Mouse (Mus musculus): ENCODE measurements around the gene Blnk. TPM values are rescaled to one million over a fixed set of nuclear protein-coding genes. Genes with fewer than 3 reads are reported as not detected.
A peak's percentile ranks its signal among the peaks of the same experiment; 100 is the strongest.

Blnk gene
- polyA plus RNA-seq, 1 experiment from 2014 or later: 4.9 TPM

DNA sequence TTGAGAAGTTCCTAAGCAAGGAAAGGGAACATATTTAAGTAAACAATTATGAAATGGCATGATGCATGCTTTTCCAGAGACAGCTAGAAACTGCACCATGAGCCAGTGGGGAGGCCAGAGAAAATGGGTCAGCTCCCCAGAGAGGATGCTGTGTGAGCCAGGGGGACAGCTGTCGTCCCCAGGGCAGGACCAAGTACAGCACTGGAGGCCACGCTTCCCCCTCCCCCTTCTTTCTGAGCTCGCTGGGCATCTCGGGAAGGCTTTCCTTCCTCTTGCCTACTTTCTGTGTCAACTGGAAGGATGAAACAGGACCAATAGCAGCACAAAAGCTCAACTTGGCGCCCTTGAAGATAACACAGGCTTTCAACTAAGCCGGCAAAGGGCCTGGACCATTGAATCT, 13.0 kb upstream of the Blnk start:
- H3K27me3 ChIP-seq (ENCODE audit: insufficient read depth, low read length): no peaks in the 10 kb centered on the region
- H3K36me3 ChIP-seq (replicated peaks; ENCODE audit: insufficient read depth, low read length): no peaks in the 10 kb centered on the region
- no peak for DNase-seq
- H3K9ac ChIP-seq (replicated peaks): no peak overlapping the region
- TF ChIP-seq CTCF (IDR thresholded peaks at IDR 0.05; ENCODE audit: low read depth) (no peak), EP300 (IDR thresholded peaks at IDR 0.05; ENCODE audit: low read depth) (no peak)
- no peaks in the 10 kb centered on the region; the same call in 1 of the 2 replicates for H3K4me1 ChIP-seq (ENCODE audit: insufficient read depth)
- no peak overlapping the region for H3K4me2 ChIP-seq (ENCODE audit: low read depth, low read length)
- H3K9me3 ChIP-seq (ENCODE audit: low read length): no peaks in the 10 kb centered on the region
- no peak overlapping the region for H3K4me3 ChIP-seq (ENCODE audit: low read depth, low read length)
- WGBS (ENCODE audit: insufficient replicate concordance): 43% methylated on average over 6 of the region's 6 CpGs
- no peak overlapping the region for H3K27ac ChIP-seq (ENCODE audit: low read depth)
- no peak for ATAC-seq

DNA sequence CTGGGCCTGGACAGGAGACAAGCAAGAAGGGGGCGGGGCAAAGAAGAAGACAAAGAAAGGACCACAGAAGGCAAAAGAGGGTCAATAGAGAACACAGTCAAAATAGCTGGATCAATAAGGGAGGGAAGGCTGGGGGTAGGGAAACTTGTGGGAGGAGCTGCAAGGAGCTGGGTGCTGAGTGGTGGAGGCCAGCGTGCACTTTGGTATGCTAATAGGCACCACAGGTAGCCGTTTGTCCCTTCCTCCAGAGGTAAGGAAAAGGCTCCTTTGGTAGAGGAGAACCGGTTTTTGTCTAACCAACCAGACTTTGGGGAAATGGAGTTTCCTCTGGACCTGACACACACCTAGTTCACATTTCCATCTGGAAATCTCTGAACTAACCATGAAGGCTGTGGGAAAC, 12.3 kb upstream of the Blnk start:
- no peak overlapping the region for H3K9ac ChIP-seq (replicated peaks)
- no peak for TF ChIP-seq CTCF (IDR thresholded peaks at IDR 0.05; ENCODE audit: low read depth)
- TF ChIP-seq EP300 (IDR thresholded peaks at IDR 0.05; ENCODE audit: low read depth): no peak
- H3K4me1 ChIP-seq (ENCODE audit: insufficient read depth): no peaks in the 10 kb centered on the region; the same call in 1 of the 2 replicates
- no peaks in the 10 kb centered on the region for H3K27me3 ChIP-seq (ENCODE audit: insufficient read depth, low read length)
- no peaks in the 10 kb centered on the region for H3K9me3 ChIP-seq (ENCODE audit: low read length)
- H3K36me3 ChIP-seq (replicated peaks; ENCODE audit: insufficient read depth, low read length): no peaks in the 10 kb centered on the region
- DNase-seq (no peak), ATAC-seq (no peak)
- WGBS (ENCODE audit: insufficient replicate concordance): 57% methylated on average over 4 of the region's 4 CpGs
- H3K4me3 ChIP-seq (ENCODE audit: low read depth, low read length): no peak overlapping the region
- no peak overlapping the region for H3K27ac ChIP-seq (ENCODE audit: low read depth)
- no peak overlapping the region for H3K4me2 ChIP-seq (ENCODE audit: low read depth, low read length)

DNA sequence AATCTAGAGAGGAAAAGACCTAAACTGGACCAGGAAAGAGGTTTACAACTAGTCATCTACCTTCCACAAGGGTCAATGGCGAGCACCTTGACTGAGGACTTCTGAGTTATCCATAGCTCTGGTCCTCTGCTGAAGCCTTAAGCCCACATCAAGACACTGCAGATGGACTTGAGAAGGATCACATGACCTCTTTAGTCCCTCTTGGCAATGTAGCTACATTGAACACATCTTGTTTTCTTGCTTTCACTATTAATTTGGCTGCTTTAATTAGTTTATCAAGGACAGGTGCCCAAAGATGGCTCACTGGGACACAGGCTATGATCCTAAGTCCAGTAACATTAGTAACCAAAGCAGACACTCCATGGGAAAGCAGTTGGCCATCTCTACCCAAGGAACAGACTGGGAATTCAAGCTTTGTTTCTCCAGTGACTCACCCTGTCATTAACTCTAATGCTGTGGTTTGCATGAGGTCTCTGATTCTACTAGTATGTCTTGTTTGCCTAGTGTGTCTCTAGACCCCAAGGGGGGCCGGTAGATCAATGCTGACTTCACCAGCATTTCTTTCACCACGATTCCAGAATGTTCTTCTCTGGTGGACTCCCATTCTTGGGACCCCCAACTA, 9.5 kb upstream of the Blnk start:
- H3K4me2 ChIP-seq (ENCODE audit: low read depth, low read length): no peak overlapping the region
- H3K27me3 ChIP-seq (ENCODE audit: insufficient read depth, low read length): no peaks in the 10 kb centered on the region
- H3K4me3 ChIP-seq (ENCODE audit: low read depth, low read length): no peak overlapping the region
- ATAC-seq: no peak
- no peaks in the 10 kb centered on the region for H3K36me3 ChIP-seq (replicated peaks; ENCODE audit: insufficient read depth, low read length)
- peaks cover 6% of the 10 kb centered on the region for H3K4me1 ChIP-seq (ENCODE audit: insufficient read depth)
- TF ChIP-seq EP300 (IDR thresholded peaks at IDR 0.05; ENCODE audit: low read depth): no peak
- TF ChIP-seq CTCF (IDR thresholded peaks at IDR 0.05; ENCODE audit: low read depth): no peak
- no peaks in the 10 kb centered on the region for H3K9me3 ChIP-seq (ENCODE audit: low read length)
- no peak overlapping the region for H3K27ac ChIP-seq (ENCODE audit: low read depth)
- whole genome bisulfite sequencing (ENCODE audit: insufficient replicate concordance): 68% methylated on average over 3 of the region's 3 CpGs
- H3K9ac ChIP-seq (replicated peaks): no peak overlapping the region
- no peak for DNase-seq

DNA sequence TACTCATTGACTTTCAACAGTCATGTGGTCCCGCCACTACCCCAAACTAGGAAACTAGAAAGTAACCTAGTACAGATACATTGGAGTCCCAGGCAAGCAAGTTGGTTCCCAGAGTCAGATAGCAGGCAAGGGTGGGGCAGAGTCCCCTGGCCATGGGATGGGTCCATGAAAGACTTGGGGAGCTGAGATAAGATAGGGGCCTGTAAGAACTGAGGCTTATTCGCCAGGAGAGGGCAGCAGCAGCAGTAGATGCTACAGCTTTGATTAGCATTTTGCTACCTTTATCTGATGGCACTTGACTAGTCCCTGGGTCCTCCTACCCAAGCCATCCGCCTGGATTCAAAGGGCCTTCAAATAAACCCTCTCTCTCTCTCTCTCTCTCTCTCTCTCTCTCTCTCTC, 5.2 kb upstream of the Blnk start:
- peak; percentile 37 for TF ChIP-seq CTCF (IDR thresholded peaks at IDR 0.05; ENCODE audit: low read depth)
- no peak for TF ChIP-seq EP300 (IDR thresholded peaks at IDR 0.05; ENCODE audit: low read depth)
- no peak overlapping the region for H3K4me2 ChIP-seq (ENCODE audit: low read depth, low read length)
- H3K27ac ChIP-seq (ENCODE audit: low read depth): peak overlapping the region; percentile 37; the same call in 1 of the 2 replicates
- no peaks in the 10 kb centered on the region for H3K27me3 ChIP-seq (ENCODE audit: insufficient read depth, low read length)
- no peak overlapping the region for H3K4me3 ChIP-seq (ENCODE audit: low read depth, low read length)
- DNase-seq (no peak), ATAC-seq (no peak)
- WGBS (ENCODE audit: insufficient replicate concordance): 49% methylated on average over 3 of the region's 3 CpGs
- no peaks in the 10 kb centered on the region for H3K9me3 ChIP-seq (ENCODE audit: low read length)
- H3K9ac ChIP-seq (replicated peaks): no peak overlapping the region
- H3K4me1 ChIP-seq (ENCODE audit: insufficient read depth): peaks cover 10% of the 10 kb centered on the region
- H3K36me3 ChIP-seq (replicated peaks; ENCODE audit: insufficient read depth, low read length): no peaks in the 10 kb centered on the region

DNA sequence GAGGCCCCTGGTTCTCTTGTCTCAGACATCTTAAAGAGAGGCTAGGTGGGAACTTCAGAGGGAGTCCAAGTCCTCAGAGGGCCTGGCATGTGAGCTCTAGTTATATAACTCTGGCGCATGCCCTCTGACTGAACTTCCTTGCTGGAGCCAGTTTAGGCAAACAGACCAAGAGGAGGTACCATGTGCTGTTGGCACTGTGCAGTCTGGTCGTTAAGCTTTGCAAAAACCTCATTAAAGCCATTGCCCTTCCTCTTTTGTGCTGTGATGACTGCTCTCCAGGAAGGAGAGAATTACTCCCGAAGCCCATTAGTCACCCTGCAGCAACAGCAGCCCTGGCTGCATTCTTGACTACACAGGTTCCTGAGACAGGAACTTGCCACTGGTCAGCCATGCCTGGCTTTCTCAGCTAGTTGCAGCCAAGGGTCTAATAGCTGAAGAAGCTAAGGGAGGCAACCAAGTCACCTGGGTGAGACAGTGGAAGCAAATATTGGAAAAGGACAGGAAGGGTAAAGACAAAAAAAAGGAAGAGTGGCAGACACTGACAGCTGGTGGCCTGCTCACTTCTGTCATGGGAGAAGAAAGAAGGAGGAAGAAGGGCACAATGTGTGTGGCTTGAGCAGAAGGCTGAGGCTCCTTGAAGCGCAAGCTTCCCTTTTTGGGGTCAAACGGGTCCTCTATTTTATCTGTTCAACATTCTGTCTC, 4.3 kb upstream of the Blnk start:
- H3K4me2 ChIP-seq (ENCODE audit: low read depth, low read length): no peak overlapping the region
- no peak for DNase-seq
- 28% methylated on average over 5 of the region's 5 CpGs for WGBS (ENCODE audit: insufficient replicate concordance)
- H3K4me3 ChIP-seq (ENCODE audit: low read depth, low read length): no peak overlapping the region
- no peaks in the 10 kb centered on the region for H3K9me3 ChIP-seq (ENCODE audit: low read length)
- H3K9ac ChIP-seq (replicated peaks): no peak overlapping the region
- H3K27ac ChIP-seq (ENCODE audit: low read depth): peak overlapping the region; percentile 37
- no peak for ATAC-seq
- peaks cover 10% of the 10 kb centered on the region for H3K4me1 ChIP-seq (ENCODE audit: insufficient read depth)
- H3K36me3 ChIP-seq (replicated peaks; ENCODE audit: insufficient read depth, low read length): no peaks in the 10 kb centered on the region
- H3K27me3 ChIP-seq (ENCODE audit: insufficient read depth, low read length): no peaks in the 10 kb centered on the region
- TF ChIP-seq EP300 (IDR thresholded peaks at IDR 0.05; ENCODE audit: low read depth) (no peak), CTCF (IDR thresholded peaks at IDR 0.05; ENCODE audit: low read depth) (no peak)

DNA sequence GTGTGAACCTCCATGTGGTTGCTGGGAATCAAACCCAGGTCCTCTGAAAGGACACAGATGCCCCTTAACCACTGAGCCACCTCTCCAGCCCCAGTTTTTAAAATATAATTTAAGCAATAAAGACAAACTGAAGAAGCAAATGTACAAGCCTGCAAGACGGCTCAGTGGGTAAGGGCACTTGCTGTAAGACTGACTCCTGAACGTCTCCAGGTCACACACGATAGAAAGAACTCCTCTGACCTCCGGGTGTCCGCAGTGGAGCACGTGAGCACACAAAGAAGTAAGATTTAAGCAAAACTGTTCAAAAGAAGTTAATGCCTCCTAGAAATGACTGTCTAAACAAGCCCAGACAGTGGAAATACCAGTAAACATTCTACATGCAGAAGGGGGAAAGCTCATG, 2.4 kb upstream of the Blnk start:
- 77% methylated on average over 6 of the region's 6 CpGs for WGBS (ENCODE audit: insufficient replicate concordance)
- DNase-seq: no peak
- Histone ChIP-seq H3K36me3 (replicated peaks; ENCODE audit: insufficient read depth, low read length) (no peaks in the 10 kb centered on the region), H3K9me3 (ENCODE audit: low read length) (no peaks in the 10 kb centered on the region), H3K27ac (ENCODE audit: low read depth) (peak overlapping the region; percentile 60; the same call in 1 of the 2 replicates), H3K4me3 (ENCODE audit: low read depth, low read length) (no peak overlapping the region), H3K4me1 (ENCODE audit: insufficient read depth) (peaks cover 10% of the 10 kb centered on the region), H3K4me2 (ENCODE audit: low read depth, low read length) (no peak overlapping the region), H3K27me3 (ENCODE audit: insufficient read depth, low read length) (no peaks in the 10 kb centered on the region), H3K9ac (replicated peaks) (no peak overlapping the region)
- no peak for ATAC-seq
- TF ChIP-seq EP300 (IDR thresholded peaks at IDR 0.05; ENCODE audit: low read depth) (no peak), CTCF (IDR thresholded peaks at IDR 0.05; ENCODE audit: low read depth) (no peak)
